Mouse (Mus musculus) heart, adult 2 months (tissue): ENCODE data around the gene Slc35e4.
"Not testable (repeated sequence)": the region's sequence is repeated elsewhere in the genome, so short reads cannot be mapped to it uniquely, and the experiment has no call there.

Experiments
- CTCF ChIP-seq: fragments of 200-600 bp; IDR thresholded peaks from 2 replicates; pipeline ENCODE4 v1.8.1; 2022; ENCODE audit warnings: antibody characterized with exemption, mild to moderate bottlenecking, moderate library complexity
- POLR2A ChIP-seq: fragments of 200-500 bp; IDR thresholded peaks from 2 replicates; pipeline ENCODE4 v1.6.1; 2011; ENCODE audit warnings: mild to moderate bottlenecking, low read depth, low read length, control low read depth; ENCODE audit not compliant: insufficient read depth

DNA sequence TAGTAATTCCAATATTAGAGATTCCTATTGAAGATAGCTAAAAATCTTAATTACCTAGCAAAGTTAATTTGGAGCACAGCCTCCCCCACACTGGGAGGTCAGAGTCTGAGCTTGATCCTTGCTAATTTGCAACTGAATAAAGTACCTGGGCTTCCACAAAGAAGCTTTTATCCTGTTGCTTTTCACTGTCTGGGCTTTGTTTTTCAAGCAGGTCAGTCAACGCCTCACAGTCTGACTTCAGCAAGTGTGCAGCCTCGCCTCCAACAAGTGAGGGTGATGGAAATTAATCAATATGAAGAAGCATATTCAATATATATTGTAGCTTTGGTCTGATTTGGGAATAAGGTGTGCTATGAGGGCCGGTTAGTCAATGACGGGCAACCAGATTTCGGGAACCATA lies 40.4 kb upstream of the Slc35e4 start:
- not testable (repeated sequence) for TF ChIP-seq CTCF, POLR2A
